Mouse (Mus musculus): ENCODE results near the gene Rft1. TPM values are rescaled to one million over a fixed set of nuclear protein-coding genes. Genes with fewer than 3 reads are reported as not detected.

Gene Rft1
- total RNA-seq, 1 experiment: 15.7 TPM

- TF ChIP-seq CHD2 (IDR thresholded peaks at IDR 0.05; ENCODE audit: low read depth, low read length) (no peak), ZNF384 (IDR thresholded peaks at IDR 0.05; ENCODE audit: low read depth, low read length) (no peak), ZC3H11A (IDR thresholded peaks at IDR 0.05; ENCODE audit: borderline replicate concordance, low read depth, low read length) (no peak), MAFK (IDR thresholded peaks at IDR 0.05; ENCODE audit: insufficient read depth, low read depth, low read length) (no peak), HCFC1 (IDR thresholded peaks at IDR 0.05; ENCODE audit: borderline replicate concordance, insufficient read depth, low read length) (no peak)
- H3K27ac ChIP-seq (ENCODE audit: insufficient read depth, low read depth, low read length, poor library complexity, severe bottlenecking): no peak overlapping the region
- peaks cover 5% of the 10 kb centered on the region; the same call in 1 of the 2 replicates for H3K36me3 ChIP-seq (ENCODE audit: control insufficient read depth, insufficient read depth, low read length, poor library complexity, severe bottlenecking)
- no peaks in the 10 kb centered on the region for H3K9me3 ChIP-seq (ENCODE audit: control insufficient read depth, insufficient read depth, low read depth, low read length)
- no peak overlapping the region for H3K4me3 ChIP-seq (ENCODE audit: insufficient read depth in 1 of 2, low read depth in 1 of 2, low read length in 2 of 2, poor library complexity in 1 of 2, severe bottlenecking in 1 of 2)
- in situ Hi-C loops (cut with MboI; ENCODE audit: low sequenced_read_pairs in 2 of 2, unreplicated experiment in 2 of 2): no loop called here
- DNase-seq (ENCODE audit: low read depth, low spot score): no peak
- H3K4me1 ChIP-seq (ENCODE audit: control insufficient read depth in 2 of 2, insufficient read depth in 2 of 2, low read length in 2 of 2, poor library complexity in 1 of 2): peaks cover 4 to 23% of the 10 kb centered on the region in 2 experiments; a peak in 3 of 4 replicates
- no peak overlapping the region for H3K9ac ChIP-seq (ENCODE audit: insufficient read depth, low read depth, low read length, poor library complexity, severe bottlenecking)
These were observed 44.7 kb upstream of the Rft1 start for GRCm38 (mm10) chr14:30609499-30609898.

- no peak overlapping the region for H3K4me3 ChIP-seq (ENCODE audit: insufficient read depth in 1 of 2, low read depth in 1 of 2, low read length in 2 of 2, poor library complexity in 1 of 2, severe bottlenecking in 1 of 2)
- H3K9ac ChIP-seq (ENCODE audit: insufficient read depth, low read depth, low read length, poor library complexity, severe bottlenecking): no peak overlapping the region
- no peak for TF ChIP-seq ZC3H11A (IDR thresholded peaks at IDR 0.05; ENCODE audit: borderline replicate concordance, low read depth, low read length)
- TF ChIP-seq ZNF384 (IDR thresholded peaks at IDR 0.05; ENCODE audit: low read depth, low read length): no peak
- TF ChIP-seq MAFK (IDR thresholded peaks at IDR 0.05; ENCODE audit: insufficient read depth, low read depth, low read length): no peak
- no peak for TF ChIP-seq CHD2 (IDR thresholded peaks at IDR 0.05; ENCODE audit: low read depth, low read length)
- no peak for TF ChIP-seq HCFC1 (IDR thresholded peaks at IDR 0.05; ENCODE audit: borderline replicate concordance, insufficient read depth, low read length)
- H3K27ac ChIP-seq (ENCODE audit: insufficient read depth, low read depth, low read length, poor library complexity, severe bottlenecking): no peak overlapping the region
- no peaks in the 10 kb centered on the region for H3K9me3 ChIP-seq (ENCODE audit: control insufficient read depth, insufficient read depth, low read depth, low read length)
- H3K36me3 ChIP-seq (ENCODE audit: control insufficient read depth, insufficient read depth, low read length, poor library complexity, severe bottlenecking): peaks cover 5% of the 10 kb centered on the region; the same call in 1 of the 2 replicates
- no peak for DNase-seq (ENCODE audit: low read depth, low spot score)
- in situ Hi-C loops (cut with MboI; ENCODE audit: low sequenced_read_pairs in 2 of 2, unreplicated experiment in 2 of 2): no loop called here
- peaks cover 4 to 23% of the 10 kb centered on the region in 2 experiments; a peak in 3 of 4 replicates for H3K4me1 ChIP-seq (ENCODE audit: control insufficient read depth in 2 of 2, insufficient read depth in 2 of 2, low read length in 2 of 2, poor library complexity in 1 of 2)
These were observed 43.9 kb upstream of the Rft1 start for GRCm38 (mm10) chr14:30610304-30610703.

GRCm38 (mm10) chr14:30610940-30611339 lies 43.2 kb upstream of the Rft1 start:
- H3K4me3 ChIP-seq (ENCODE audit: insufficient read depth in 1 of 2, low read depth in 1 of 2, low read length in 2 of 2, poor library complexity in 1 of 2, severe bottlenecking in 1 of 2): no peak overlapping the region
- H3K27ac ChIP-seq (ENCODE audit: insufficient read depth, low read depth, low read length, poor library complexity, severe bottlenecking): no peak overlapping the region
- TF ChIP-seq MAFK (IDR thresholded peaks at IDR 0.05; ENCODE audit: insufficient read depth, low read depth, low read length) (no peak), ZNF384 (IDR thresholded peaks at IDR 0.05; ENCODE audit: low read depth, low read length) (no peak), ZC3H11A (IDR thresholded peaks at IDR 0.05; ENCODE audit: borderline replicate concordance, low read depth, low read length) (no peak), CHD2 (IDR thresholded peaks at IDR 0.05; ENCODE audit: low read depth, low read length) (no peak), HCFC1 (IDR thresholded peaks at IDR 0.05; ENCODE audit: borderline replicate concordance, insufficient read depth, low read length) (no peak)
- in situ Hi-C loops (cut with MboI; ENCODE audit: low sequenced_read_pairs in 2 of 2, unreplicated experiment in 2 of 2): no loop called here
- no peaks in the 10 kb centered on the region for H3K9me3 ChIP-seq (ENCODE audit: control insufficient read depth, insufficient read depth, low read depth, low read length)
- H3K9ac ChIP-seq (ENCODE audit: insufficient read depth, low read depth, low read length, poor library complexity, severe bottlenecking): no peak overlapping the region
- no peak for DNase-seq (ENCODE audit: low read depth, low spot score)
- peaks cover 4 to 21% of the 10 kb centered on the region in 2 experiments; a peak in 3 of 4 replicates for H3K4me1 ChIP-seq (ENCODE audit: control insufficient read depth in 2 of 2, insufficient read depth in 2 of 2, low read length in 2 of 2, poor library complexity in 1 of 2)
- H3K36me3 ChIP-seq (ENCODE audit: control insufficient read depth, insufficient read depth, low read length, poor library complexity, severe bottlenecking): peaks cover 5% of the 10 kb centered on the region; the same call in 1 of the 2 replicates

- H3K4me1 ChIP-seq (ENCODE audit: control insufficient read depth in 2 of 2, insufficient read depth in 2 of 2, low read length in 2 of 2, poor library complexity in 1 of 2): peaks cover 4 to 10% of the 10 kb centered on the region in 2 experiments; a peak in 2 of 4 replicates
- no peaks in the 10 kb centered on the region for H3K9me3 ChIP-seq (ENCODE audit: control insufficient read depth, insufficient read depth, low read depth, low read length)
- TF ChIP-seq ZC3H11A (IDR thresholded peaks at IDR 0.05; ENCODE audit: borderline replicate concordance, low read depth, low read length) (0 out of 2 replicates have a peak, but pooled peaks have one; percentile 31), MAFK (IDR thresholded peaks at IDR 0.05; ENCODE audit: insufficient read depth, low read depth, low read length) (no peak), ZNF384 (IDR thresholded peaks at IDR 0.05; ENCODE audit: low read depth, low read length) (no peak), HCFC1 (IDR thresholded peaks at IDR 0.05; ENCODE audit: borderline replicate concordance, insufficient read depth, low read length) (no peak), CHD2 (IDR thresholded peaks at IDR 0.05; ENCODE audit: low read depth, low read length) (no peak)
- in situ Hi-C loops (cut with MboI; ENCODE audit: low sequenced_read_pairs in 2 of 2, unreplicated experiment in 2 of 2): no loop called here
- no peak overlapping the region for H3K4me3 ChIP-seq (ENCODE audit: insufficient read depth in 1 of 2, low read depth in 1 of 2, low read length in 2 of 2, poor library complexity in 1 of 2, severe bottlenecking in 1 of 2)
- DNase-seq (ENCODE audit: low read depth, low spot score): peak; percentile 64
- peaks cover 2% of the 10 kb centered on the region; the same call in 1 of the 2 replicates for H3K36me3 ChIP-seq (ENCODE audit: control insufficient read depth, insufficient read depth, low read length, poor library complexity, severe bottlenecking)
- no peak overlapping the region for H3K9ac ChIP-seq (ENCODE audit: insufficient read depth, low read depth, low read length, poor library complexity, severe bottlenecking)
- no peak overlapping the region for H3K27ac ChIP-seq (ENCODE audit: insufficient read depth, low read depth, low read length, poor library complexity, severe bottlenecking)
These were observed 41.6 kb upstream of the Rft1 start for GRCm38 (mm10) chr14:30612523-30612922.

All from ES-E14 (cell line).